Mouse (Mus musculus) CH12F3 (cell line): ENCODE results near the gene Prkcb.

Experiments
- in situ Hi-C: fragments of 300-500 bp; cut with MboI; formaldehyde crosslinking; loops from 2 replicates; pipeline ENCODE4 v1.14.3; 2020; ENCODE audit warnings: low sequenced_read_pairs

The Prkcb gene

GRCm38 (mm10) chr7:122357847-122358246 is 69.3 kb downstream of the Prkcb start:
- in situ Hi-C loops, result no loop called here

DNA sequence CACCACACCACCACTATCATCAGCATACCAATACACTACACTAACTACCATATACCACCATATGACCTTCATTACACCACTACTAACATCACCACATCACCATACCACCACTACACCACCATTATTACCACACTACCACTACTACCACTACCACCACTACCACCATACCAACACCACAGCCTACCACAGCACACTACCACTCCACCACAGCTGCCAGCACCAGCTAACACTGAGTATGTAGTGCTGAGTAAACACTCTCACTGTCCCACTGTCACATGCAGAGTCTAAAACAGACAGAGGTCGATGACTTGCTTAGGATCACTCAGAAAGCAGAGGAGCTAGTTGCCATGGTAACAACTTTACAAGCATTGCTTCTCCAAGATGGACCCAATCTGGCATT is 78.1 kb downstream of the Prkcb start:
- in situ Hi-C loops, result no loop called here

GRCm38 (mm10) chr7:122367303-122368007 is 78.9 kb downstream of the Prkcb start:
- in situ Hi-C loops, result no loop called here

GRCm38 (mm10) chr7:122370488-122370887 is 81.9 kb downstream of the Prkcb start:
- in situ Hi-C loops, result no loop called here

- in situ Hi-C loops, result no loop called here
These were observed 83.4 kb downstream of the Prkcb start for GRCm38 (mm10) chr7:122371947-122372346.

DNA sequence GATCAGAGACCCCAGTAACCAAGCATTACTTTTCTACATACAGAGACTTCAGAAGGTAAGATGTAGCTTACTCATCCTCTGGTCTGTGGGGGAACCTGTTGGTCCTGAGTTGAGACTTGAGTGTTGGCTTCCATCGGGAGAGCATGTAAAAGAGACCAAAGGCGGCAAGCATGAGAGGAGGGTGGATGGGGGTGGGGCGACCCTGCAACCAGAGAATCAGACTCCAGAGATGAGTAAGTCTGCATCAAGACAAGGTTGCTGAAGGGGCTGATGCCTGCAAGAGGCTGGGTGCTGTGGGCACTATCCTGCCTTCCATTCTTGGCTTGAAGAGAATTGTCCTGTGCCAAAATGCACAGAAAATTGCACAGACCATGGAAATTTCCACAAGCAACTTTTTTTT is 83.8 kb downstream of the Prkcb start:
- in situ Hi-C loops, result no loop called here

DNA sequence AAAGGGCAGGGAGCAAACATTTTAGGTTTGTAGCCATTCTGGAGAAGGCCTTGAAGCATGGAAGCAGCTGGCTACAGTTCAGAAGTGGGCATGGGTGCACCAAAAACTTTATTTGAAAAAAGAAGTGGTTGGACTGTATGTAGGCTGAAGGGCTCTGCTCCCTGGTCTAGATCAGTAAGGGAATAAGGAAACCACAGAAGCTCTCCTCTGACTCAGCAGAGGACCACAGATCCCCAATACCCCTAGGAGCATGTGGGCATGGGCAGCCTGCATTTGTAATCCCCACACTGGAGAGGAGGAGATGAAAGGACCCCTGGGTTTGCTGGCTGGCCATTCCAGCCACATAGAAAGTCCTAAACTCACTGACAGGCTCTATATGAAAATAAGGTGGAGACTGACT is 88.3 kb downstream of the Prkcb start:
- in situ Hi-C loops, result no loop called here

GRCm38 (mm10) chr7:122377967-122378366 is 89.4 kb downstream of the Prkcb start:
- in situ Hi-C loops, result no loop called here

DNA sequence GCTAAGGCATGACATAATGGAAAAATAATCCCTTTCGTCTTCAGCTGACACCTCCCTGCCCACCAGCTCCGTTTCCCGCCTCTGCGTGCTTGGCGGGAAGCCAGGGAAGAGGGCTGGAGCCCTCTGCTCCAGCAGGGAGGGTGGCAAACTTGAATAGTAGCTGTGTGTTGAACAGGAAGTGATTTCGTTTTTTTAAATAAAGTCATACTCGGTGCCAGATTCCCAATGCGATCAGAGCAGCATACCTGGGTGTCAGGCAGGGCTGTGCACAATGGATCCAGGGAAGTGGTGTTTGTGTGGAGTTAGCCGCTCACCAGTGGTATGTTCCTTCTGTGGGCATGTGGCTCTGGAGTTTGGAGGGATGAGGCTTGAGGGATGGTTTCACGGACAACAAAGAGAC is 89.9 kb downstream of the Prkcb start:
- in situ Hi-C loops, result no loop called here

DNA sequence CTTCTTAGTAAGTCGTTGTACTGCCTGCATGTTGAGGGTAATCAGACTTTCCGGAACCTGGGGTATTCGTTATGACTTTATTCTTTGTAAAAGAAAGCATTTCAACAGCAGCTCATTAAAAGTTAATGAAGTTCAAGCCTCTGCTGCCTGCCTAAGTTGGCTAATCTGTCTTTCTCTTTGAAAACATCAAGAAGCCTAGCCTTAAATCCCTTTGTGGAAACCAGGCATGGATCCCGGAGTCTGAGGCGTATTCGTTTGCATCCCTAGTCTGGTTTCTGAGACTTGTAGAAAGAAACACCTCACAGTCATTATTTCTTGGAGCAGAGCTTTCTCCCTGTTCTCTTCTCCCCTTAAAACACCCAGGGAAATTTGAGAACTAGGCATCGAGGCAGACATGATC is 90.7 kb downstream of the Prkcb start:
- in situ Hi-C loops, result no loop called here

DNA sequence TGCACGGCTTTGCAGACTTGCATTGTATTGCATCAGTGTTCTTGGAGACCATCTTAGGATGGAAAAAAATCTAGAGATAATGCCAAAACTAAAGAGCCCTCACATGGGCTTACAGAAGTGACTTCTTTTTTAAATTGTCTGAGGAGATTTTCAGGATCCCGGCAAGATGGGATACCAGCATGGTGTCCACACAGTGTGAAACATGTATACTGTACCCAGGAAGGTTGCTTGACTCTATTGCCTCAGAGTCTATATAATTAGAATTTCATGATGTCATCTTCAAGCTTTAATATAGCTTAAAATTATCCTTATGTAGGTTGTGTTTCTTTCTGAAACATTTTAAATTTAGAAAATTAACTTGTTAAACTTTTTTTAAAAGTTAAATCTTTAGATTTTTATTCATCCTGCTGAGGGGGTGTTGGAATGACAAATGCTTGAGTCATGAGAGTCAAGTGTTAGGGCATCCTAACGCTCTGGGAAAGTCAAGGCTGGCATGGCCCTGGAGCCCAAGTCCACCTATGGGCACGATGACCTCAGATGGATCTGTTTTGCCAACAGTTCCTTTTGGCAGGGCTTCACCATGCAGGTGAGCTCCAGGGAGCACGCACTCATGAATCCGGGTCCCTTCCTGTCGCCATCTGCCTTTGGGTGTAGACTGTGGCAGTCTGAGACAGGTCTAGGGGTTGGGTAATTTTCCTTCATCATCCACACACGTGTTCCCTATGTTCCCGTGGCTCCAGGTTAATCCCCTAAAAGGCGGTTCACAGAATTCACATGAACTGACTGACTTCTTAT is 92.0 kb downstream of the Prkcb start:
- in situ Hi-C loops, result no loop called here

- in situ Hi-C loops, result no loop called here
These were observed 93.0 kb downstream of the Prkcb start for GRCm38 (mm10) chr7:122381560-122381959.

- in situ Hi-C loops, result no loop called here
These were observed 94.7 kb downstream of the Prkcb start for GRCm38 (mm10) chr7:122383260-122383659.

- in situ Hi-C loops, result no loop called here
These were observed 96.3 kb downstream of the Prkcb start for GRCm38 (mm10) chr7:122384891-122385290.

DNA sequence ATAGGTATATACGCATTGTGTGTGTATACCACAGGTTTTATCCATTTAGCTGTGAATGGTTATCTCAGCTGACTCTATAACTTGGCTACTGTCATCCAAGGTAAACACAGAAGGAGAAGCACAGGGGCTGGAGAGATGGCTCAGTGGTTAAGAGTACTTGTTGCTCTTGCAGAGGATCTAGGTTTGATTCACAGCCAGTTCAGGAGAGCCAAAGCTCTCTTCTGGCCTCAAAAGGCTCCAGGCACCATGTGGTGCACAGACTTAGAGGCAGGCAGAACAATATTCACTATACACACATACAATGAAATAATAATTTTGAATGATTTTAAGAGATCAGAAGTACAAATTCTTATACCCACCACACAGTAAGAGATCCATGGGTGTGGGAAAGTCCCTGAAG is 98.0 kb downstream of the Prkcb start:
- in situ Hi-C loops, result no loop called here

DNA sequence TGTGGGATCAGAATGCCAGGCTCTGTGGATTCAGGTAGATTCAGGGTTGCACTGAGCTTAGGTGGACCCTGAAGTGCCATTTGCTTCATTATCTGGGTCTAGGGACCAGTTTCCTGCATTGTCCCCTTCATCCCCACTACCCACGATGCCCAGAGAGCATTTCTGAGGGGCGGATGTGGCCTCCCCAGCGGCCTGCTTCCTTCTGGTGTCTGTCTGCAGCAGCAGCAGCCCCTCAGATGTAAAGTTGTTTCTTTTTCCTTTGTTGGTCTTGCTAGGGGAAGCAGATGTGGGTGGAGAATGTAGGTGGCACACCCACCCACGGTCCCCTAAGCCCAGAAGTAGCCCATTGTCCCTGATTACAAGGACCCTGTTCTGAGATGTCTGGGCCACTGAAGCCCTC is 99.3 kb downstream of the Prkcb start:
- in situ Hi-C loops, result no loop called here

DNA sequence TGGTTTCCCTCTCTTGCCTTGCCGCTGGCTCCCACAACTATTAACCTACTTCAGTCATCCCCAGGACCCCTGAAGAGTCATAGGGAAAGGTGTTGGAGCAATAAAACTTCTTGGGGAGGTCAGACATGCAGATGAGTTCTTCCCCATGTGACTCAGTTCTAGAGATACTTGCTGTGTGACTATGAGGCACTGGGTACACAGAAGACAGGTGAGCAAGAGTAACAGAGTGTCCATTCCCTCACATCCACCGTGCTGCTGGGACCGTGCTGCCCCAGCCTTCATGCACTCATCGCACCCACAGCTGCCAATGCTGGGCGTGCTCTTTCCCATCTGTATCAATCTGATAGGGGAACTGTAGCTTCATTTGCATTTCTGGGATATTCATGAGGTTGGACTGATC is 100.3 kb downstream of the Prkcb start:
- in situ Hi-C loops, result no loop called here

DNA sequence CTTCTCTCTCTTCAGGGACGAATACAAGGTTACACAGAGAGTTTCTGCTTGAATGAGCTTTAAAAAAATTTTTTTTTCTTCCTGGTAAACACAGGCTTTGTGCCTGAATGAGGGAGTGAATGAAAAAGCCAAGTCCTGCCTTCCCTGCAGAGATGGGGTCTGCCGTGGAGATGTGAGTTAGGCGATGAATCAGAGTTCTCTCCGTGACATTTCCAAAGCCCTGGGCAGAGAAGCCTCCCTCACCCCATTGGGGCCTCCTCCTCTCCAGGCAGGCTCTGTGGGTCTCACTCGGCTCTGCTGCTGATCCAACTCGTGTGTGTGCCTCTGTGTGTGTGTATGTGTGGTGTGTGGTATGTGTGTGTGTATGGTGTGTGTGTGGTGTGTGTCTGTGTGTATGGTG is 101.1 kb downstream of the Prkcb start:
- in situ Hi-C loops, result no loop called here

- in situ Hi-C loops, result no loop called here
These were observed 101.6 kb downstream of the Prkcb start for GRCm38 (mm10) chr7:122390200-122390599.

- in situ Hi-C loops, result no loop called here
These were observed 102.1 kb downstream of the Prkcb start for GRCm38 (mm10) chr7:122390683-122391082.

DNA sequence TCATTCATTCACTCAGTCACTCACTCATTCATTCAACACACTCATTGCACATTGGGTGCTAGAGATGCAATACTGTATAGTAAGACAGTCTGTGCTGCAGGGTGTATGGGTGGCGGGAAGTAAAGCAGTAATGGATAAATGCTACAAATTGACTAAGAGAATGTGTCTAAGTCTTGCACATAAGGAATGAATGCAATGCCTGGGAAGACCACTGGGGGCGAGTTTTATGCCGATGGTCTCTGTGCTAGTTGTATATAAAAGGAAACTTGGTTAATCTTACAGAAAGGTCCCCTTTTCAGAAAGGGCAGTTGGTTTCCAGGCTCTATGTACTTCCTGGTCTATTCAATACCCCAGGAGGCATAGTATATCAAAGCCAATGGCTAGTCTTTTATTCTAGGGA is 102.8 kb downstream of the Prkcb start:
- in situ Hi-C loops, result no loop called here

DNA sequence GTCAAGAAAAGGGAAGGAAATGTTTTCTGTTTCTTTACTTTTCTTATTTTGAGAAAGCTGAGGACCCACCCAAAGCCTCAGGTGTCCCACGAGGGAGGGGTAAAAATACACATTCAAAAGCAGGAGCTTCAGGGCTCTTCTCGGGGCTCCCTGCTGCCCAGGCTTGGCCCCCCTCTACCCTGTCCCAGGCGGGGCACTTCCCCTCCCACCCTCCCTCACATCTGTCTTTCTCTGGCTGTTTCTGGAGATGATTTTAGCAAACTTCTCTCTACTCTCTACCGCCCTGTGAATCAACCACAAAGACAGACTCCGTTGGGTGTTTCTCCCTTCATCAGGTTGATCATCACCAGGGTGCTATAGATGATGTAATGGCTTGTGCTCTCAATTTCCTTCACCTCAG is 105.4 kb downstream of the Prkcb start:
- in situ Hi-C loops, result no loop called here
